Comparison of ENCODE assay signal across 1 mouse cellular context in genomic region chr4:62480709-62481605, GRCm38 (mm10).
TF ChIP-seq lines count a peak whose summit lies in the region.

No protein-coding gene starts in this region.

TF ChIP-seq in MEL, 35 proteins besides CTCF, POLR2A, EP300 and RAD21 (continued from another document):
- TF ChIP-seq ELF1 (IDR thresholded peaks at IDR 0.05; ENCODE audit: low read depth, low read length): no peak
